In genomic region chr7:127876041-127876466, GRCm38 (mm10) we compare ENCODE assay signal across 8 mouse cellular contexts. TPM values are rescaled to one million over a fixed set of nuclear protein-coding genes. Genes with fewer than 3 reads are reported as not detected.
DNase-seq lines count a peak whose midpoint lies in the region; ATAC-seq and TF ChIP-seq lines count a peak whose summit lies in the region.

Gene Zfp646 (plus strand): TSS chr7:127876221.

- H3K4me2 ChIP-seq in forebrain, embryonic 14.5 days (ENCODE audit: low read length), result peak within 1 kb of the TSS; percentile 94
- H3K4me2 ChIP-seq in liver, postnatal 0 days (ENCODE audit: low read depth, low read length), result peak within 1 kb of the TSS; percentile 98
- H3K4me2 ChIP-seq in neural tube, embryonic 13.5 days, result peak within 1 kb of the TSS; percentile 86

- H3K36me3 ChIP-seq in forebrain, embryonic 14.5 days (ENCODE audit: control insufficient read depth, insufficient read depth, low read length), result peaks cover 48% of the 10 kb centered on the region
- peaks cover 30% of the 10 kb centered on the region for H3K36me3 ChIP-seq in liver, postnatal 0 days (replicated peaks; ENCODE audit: insufficient read depth, low read length)
- peaks cover 50% of the 10 kb centered on the region for H3K36me3 ChIP-seq in neural tube, embryonic 13.5 days

- intact Hi-C loops in heart, postnatal 25 days (cut with DNase I), result loop anchor here (2.0 kb wide), 1 partner anchor 77 kb away; no protein-coding TSS in a partner anchor

- H3K27ac ChIP-seq in forebrain, embryonic 14.5 days (ENCODE audit: low read depth, low read length), result peak within 1 kb of the TSS; percentile 100
- H3K27ac ChIP-seq in liver, postnatal 0 days (ENCODE audit: low read depth), result peak within 1 kb of the TSS; percentile 97
- H3K27ac ChIP-seq in neural tube, embryonic 13.5 days (replicated peaks), result peak within 1 kb of the TSS; percentile 100

- under 1% methylated on average over 40 of the region's 41 CpGs for WGBS in forebrain, embryonic 14.5 days
- WGBS in liver, postnatal 0 days (ENCODE audit: insufficient replicate concordance), result under 1% methylated on average over 37 of the region's 41 CpGs
- WGBS in neural tube, embryonic 13.5 days, result under 1% methylated on average over 41 of the region's 41 CpGs

- peak within 1 kb of the TSS; percentile 98 for H3K4me3 ChIP-seq in forebrain, embryonic 14.5 days (ENCODE audit: low read depth, low read length)
- H3K4me3 ChIP-seq in liver, postnatal 0 days (ENCODE audit: low read depth, low read length), result peak within 1 kb of the TSS; percentile 99
- peak within 1 kb of the TSS; percentile 97 for H3K4me3 ChIP-seq in neural tube, embryonic 13.5 days

- no peaks in the 10 kb centered on the region for H3K27me3 ChIP-seq in forebrain, embryonic 14.5 days (replicated peaks; ENCODE audit: control insufficient read depth, insufficient read depth, low read length)
- no peaks in the 10 kb centered on the region for H3K27me3 ChIP-seq in liver, postnatal 0 days (ENCODE audit: insufficient read depth, low read length)
- no peaks in the 10 kb centered on the region for H3K27me3 ChIP-seq in neural tube, embryonic 13.5 days

- peak within 1 kb of the TSS; percentile 98 for H3K9ac ChIP-seq in forebrain, embryonic 14.5 days (ENCODE audit: low read length)
- peak within 1 kb of the TSS; percentile 95 for H3K9ac ChIP-seq in liver, postnatal 0 days (replicated peaks)
- peak within 1 kb of the TSS; percentile 99 for H3K9ac ChIP-seq in neural tube, embryonic 13.5 days

- H3K4me1 ChIP-seq in forebrain, embryonic 14.5 days (ENCODE audit: control insufficient read depth, insufficient read depth, low read length), result peaks cover 18% of the 10 kb centered on the region
- H3K4me1 ChIP-seq in liver, postnatal 0 days (ENCODE audit: insufficient read depth), result peaks cover 28% of the 10 kb centered on the region
- H3K4me1 ChIP-seq in neural tube, embryonic 13.5 days (replicated peaks), result peaks cover 34% of the 10 kb centered on the region

- TF ChIP-seq CTCF in liver, postnatal 0 days (IDR thresholded peaks at IDR 0.05; ENCODE audit: low read depth), result no peak

- H3K9me3 ChIP-seq in forebrain, embryonic 14.5 days (replicated peaks; ENCODE audit: control insufficient read depth, low read length), result no peaks in the 10 kb centered on the region
- no peaks in the 10 kb centered on the region; the same call in 1 of the 2 replicates for H3K9me3 ChIP-seq in liver, postnatal 0 days (ENCODE audit: low read length)
- no peaks in the 10 kb centered on the region for H3K9me3 ChIP-seq in neural tube, embryonic 13.5 days

- peak; percentile 92 for ATAC-seq in forebrain, embryonic 14.5 days
- peak; percentile 84 for ATAC-seq in liver, postnatal 0 days
- ATAC-seq in neural tube, embryonic 13.5 days (ENCODE audit: low read depth), result peak; percentile 93

- DNase-seq in CD4-positive, CD25-positive, alpha-beta regulatory T cell, adult 2 months (ENCODE audit: low read depth, low spot score), result peak; percentile 88
- peak; percentile 81 to 87 for DNase-seq in adrenal gland, postnatal 36 days
- DNase-seq in forebrain, embryonic 14.5 days (ENCODE audit: low spot score), result peak; percentile 93
- peak; percentile 52 for DNase-seq in heart, postnatal 25 days (ENCODE audit: low spot score)
- DNase-seq in layer of hippocampus, adult 11-12 months (ENCODE audit: low spot score), result peak; percentile 68
- DNase-seq in liver, postnatal 0 days, result peak; percentile 93
- DNase-seq in thymus, adult 18-20 months, result peak; percentile 53 to 73

- no peak for TF ChIP-seq EP300 in liver, postnatal 0 days (IDR thresholded peaks at IDR 0.05; ENCODE audit: low read depth)

RNA-seq across cellular contexts. Expression of gene Zfp646, which starts in this region (rescaled TPM):
- total RNA-seq in adrenal gland, postnatal 36 days (2021), result 10 to 100 TPM; 30.0 to 31.2 TPM
- 12.0 and 16.8 TPM in 2 replicates for polyA plus RNA-seq in forebrain, embryonic 14.5 days (2014; fragmentation: Nextera tagmentation; extraction: Ambion mirVana)
- 10 to 100 TPM; 17.2 to 18.4 TPM for total RNA-seq in heart, postnatal 25 days (2021)
- polyA plus RNA-seq in liver, postnatal 0 days (2015; fragmentation: Nextera tagmentation; extraction: Ambion mirVana), result 2.7 and 2.8 TPM in 2 replicates
- polyA plus RNA-seq in neural tube, embryonic 13.5 days (2015; fragmentation: Nextera tagmentation; extraction: Ambion mirVana), result 10.2 and 12.0 TPM in 2 replicates

Comparison
In these comparisons a context has a peak if more than half of its experiments do, and no peak if none do; other contexts are left out.
1. Peak in every context shown above with its lines: DNase-seq, ATAC-seq, H3K4me3 ChIP-seq and H3K27ac ChIP-seq.